Mouse (Mus musculus) neural tube, embryonic 15.5 days (tissue): ENCODE measurements around the gene Cacna1e. TPM values are rescaled to one million over a fixed set of nuclear protein-coding genes. Genes with fewer than 3 reads are reported as not detected.
A peak's percentile ranks its signal among the peaks of the same experiment; 100 is the strongest.

Source experiments
- ATAC-seq: fragments of 200-750 bp; cut with Nextera tagmentation; 2 replicates; pipeline ENCODE4 v1.8.0; 2017; ENCODE audit warnings: mild to moderate bottlenecking, moderate TSS enrichment, moderate library complexity; ENCODE audit not compliant: low FRiP score
- H3K27ac ChIP-seq: fragments of 300-500 bp; sonication (generic); replicated peaks from 2 replicates; pipeline ENCODE4 v1.5.1; 2015; ENCODE audit warnings: mild to moderate bottlenecking, inconsistent platforms
- H3K27me3 ChIP-seq: fragments of 300-500 bp; sonication (generic); replicated peaks from 2 replicates; pipeline ENCODE4 v1.6.1; 2015; ENCODE audit warnings: inconsistent platforms
- H3K36me3 ChIP-seq: fragments of 300-500 bp; sonication (generic); 2 replicates; pipeline ENCODE4 v1.6.1; 2015; ENCODE audit warnings: inconsistent platforms
- H3K4me1 ChIP-seq: fragments of 300-500 bp; sonication (generic); 2 replicates; pipeline ENCODE4 v1.6.1; 2015; ENCODE audit warnings: inconsistent platforms
- H3K4me2 ChIP-seq: fragments of 300-500 bp; sonication (generic); 2 replicates; pipeline ENCODE4 v1.6.1; 2015; ENCODE audit warnings: inconsistent platforms, mild to moderate bottlenecking, moderate library complexity
- H3K4me3 ChIP-seq: fragments of 300-500 bp; sonication (generic); replicated peaks from 2 replicates; pipeline ENCODE4 v1.5.1; 2015; ENCODE audit warnings: mild to moderate bottlenecking, inconsistent platforms
- H3K9ac ChIP-seq: fragments of 300-500 bp; sonication (generic); replicated peaks from 2 replicates; pipeline ENCODE4 v1.6.1; 2015; ENCODE audit warnings: mild to moderate bottlenecking, inconsistent platforms
- H3K9me3 ChIP-seq: fragments of 300-500 bp; sonication (generic); replicated peaks from 2 replicates; pipeline ENCODE4 v1.6.1; 2016; ENCODE audit warnings: inconsistent platforms
- WGBS: fragments of 180-500 bp; shearing (Covaris S2); methylation state at CpG from one replicate; pipeline ENCODE4 v1.1.7; 2015; ENCODE audit warnings: mixed read lengths; 5-methylcytosine and 5-hydroxymethylcytosine counted together
- polyA plus RNA-seq: library from polyadenylated mRNA; unstranded; fragments of >200 nt; fragmentation: Nextera tagmentation; extraction: Ambion mirVana; gene quantifications from 2 replicates; pipeline ENCODE4 v1.2.1, GENCODE M21; 2015

The Cacna1e gene
- polyA plus RNA-seq, 1 experiment from 2014 or later, result 17.1 TPM

DNA sequence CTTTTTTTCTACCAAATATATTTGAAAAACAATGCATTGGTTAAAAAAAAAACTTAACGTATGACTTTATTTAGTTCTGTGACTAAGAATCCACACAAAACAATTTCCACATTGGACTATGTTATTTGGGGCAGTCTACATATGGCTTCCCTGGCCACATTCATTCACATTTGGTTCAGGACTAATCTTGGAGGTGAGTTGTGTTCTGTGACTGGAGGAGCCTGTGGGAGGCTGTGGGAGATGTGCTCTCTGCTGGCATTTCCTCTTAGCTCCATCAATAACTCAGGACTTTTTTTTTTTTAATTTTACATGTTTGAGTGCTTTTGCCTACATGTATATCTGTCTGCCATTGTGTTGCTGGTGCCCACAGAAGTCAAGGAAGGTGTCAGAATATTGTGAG lies 281.8 kb downstream of the Cacna1e start:
- WGBS, result 96% methylated on average over 1 of the region's 1 CpGs
- no peak for ATAC-seq
- H3K4me1 ChIP-seq, result no peaks in the 10 kb centered on the region
- H3K27me3 ChIP-seq, result no peaks in the 10 kb centered on the region
- no peak overlapping the region for H3K9ac ChIP-seq
- no peak overlapping the region for H3K27ac ChIP-seq
- H3K4me2 ChIP-seq, result no peak overlapping the region
- H3K36me3 ChIP-seq, result no peaks in the 10 kb centered on the region
- no peak overlapping the region for H3K4me3 ChIP-seq
- H3K9me3 ChIP-seq, result no peaks in the 10 kb centered on the region

DNA sequence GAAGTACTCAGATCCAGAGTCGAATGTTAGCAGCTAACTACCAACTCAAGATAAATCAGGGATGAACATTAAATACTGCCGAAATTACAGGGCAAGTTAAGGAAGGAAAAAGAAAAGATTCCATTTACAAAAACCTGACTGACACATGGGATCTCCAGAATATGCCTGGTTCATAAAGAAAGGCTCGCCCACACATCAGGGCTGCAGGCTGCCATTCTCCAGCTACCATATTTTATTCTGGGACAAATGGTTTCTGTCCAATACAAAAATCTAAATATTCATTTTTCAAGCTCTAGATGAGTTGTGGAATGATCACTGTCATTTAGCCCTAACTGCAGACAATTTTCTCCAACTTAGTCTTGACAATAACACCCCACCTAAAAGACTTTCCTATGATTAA lies 301.8 kb downstream of the Cacna1e start:
- H3K4me1 ChIP-seq, result no peaks in the 10 kb centered on the region
- H3K4me2 ChIP-seq, result no peak overlapping the region
- H3K27ac ChIP-seq, result no peak overlapping the region
- H3K9me3 ChIP-seq, result no peaks in the 10 kb centered on the region
- 88% methylated on average over 3 of the region's 3 CpGs for WGBS
- no peaks in the 10 kb centered on the region for H3K36me3 ChIP-seq
- H3K9ac ChIP-seq, result no peak overlapping the region
- no peak for ATAC-seq
- H3K4me3 ChIP-seq, result no peak overlapping the region
- no peaks in the 10 kb centered on the region for H3K27me3 ChIP-seq

GRCm38 (mm10) chr1:154579929-154580328 lies 304.4 kb downstream of the Cacna1e start:
- no peak overlapping the region for H3K27ac ChIP-seq

DNA sequence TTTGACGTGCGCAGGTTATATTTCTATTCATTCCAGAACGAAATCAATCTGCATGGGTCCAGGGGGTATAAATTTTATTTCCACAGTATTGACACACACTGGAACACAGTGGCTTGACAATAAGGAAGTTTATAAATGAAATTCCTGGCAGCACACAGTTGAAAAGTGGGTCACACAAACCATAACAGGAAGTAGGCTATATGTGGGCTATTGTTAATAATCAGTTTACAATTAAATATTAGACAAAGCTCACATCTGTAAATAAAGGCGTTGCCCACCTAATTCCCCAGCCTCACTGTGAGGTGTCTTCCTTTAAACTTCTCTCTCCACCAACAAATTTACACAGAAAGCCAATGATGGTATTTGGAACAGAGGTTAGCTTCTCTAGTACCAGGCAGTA lies 305.6 kb downstream of the Cacna1e start:
- Histone ChIP-seq H3K36me3 (no peaks in the 10 kb centered on the region), H3K27ac (no peak overlapping the region), H3K4me2 (no peak overlapping the region), H3K9ac (no peak overlapping the region), H3K9me3 (no peaks in the 10 kb centered on the region), H3K4me3 (no peak overlapping the region), H3K4me1 (no peaks in the 10 kb centered on the region), H3K27me3 (no peaks in the 10 kb centered on the region)
- no peak for ATAC-seq
- whole genome bisulfite sequencing, result 77% methylated on average over 4 of the region's 4 CpGs

More at GRCm38 (mm10) chr1:154579929-154580328, 304.4 kb downstream of the Cacna1e start:
- Histone ChIP-seq H3K9ac (no peak overlapping the region), H3K4me3 (no peak overlapping the region), H3K4me2 (no peak overlapping the region), H3K36me3 (no peaks in the 10 kb centered on the region), H3K27me3 (no peaks in the 10 kb centered on the region), H3K4me1 (no peaks in the 10 kb centered on the region), H3K9me3 (no peaks in the 10 kb centered on the region)
- 74% methylated on average over 2 of the region's 2 CpGs for WGBS
- no peak for ATAC-seq

GRCm38 (mm10) chr1:154576418-154576817 lies 307.9 kb downstream of the Cacna1e start:
- no peak overlapping the region for H3K9ac ChIP-seq
- H3K27me3 ChIP-seq, result no peaks in the 10 kb centered on the region
- no peaks in the 10 kb centered on the region for H3K9me3 ChIP-seq
- no peaks in the 10 kb centered on the region for H3K4me1 ChIP-seq
- 70% methylated on average over 2 of the region's 2 CpGs for WGBS
- H3K4me3 ChIP-seq, result no peak overlapping the region
- ATAC-seq, result no peak
- no peak overlapping the region for H3K27ac ChIP-seq
- no peaks in the 10 kb centered on the region for H3K36me3 ChIP-seq
- no peak overlapping the region for H3K4me2 ChIP-seq

DNA sequence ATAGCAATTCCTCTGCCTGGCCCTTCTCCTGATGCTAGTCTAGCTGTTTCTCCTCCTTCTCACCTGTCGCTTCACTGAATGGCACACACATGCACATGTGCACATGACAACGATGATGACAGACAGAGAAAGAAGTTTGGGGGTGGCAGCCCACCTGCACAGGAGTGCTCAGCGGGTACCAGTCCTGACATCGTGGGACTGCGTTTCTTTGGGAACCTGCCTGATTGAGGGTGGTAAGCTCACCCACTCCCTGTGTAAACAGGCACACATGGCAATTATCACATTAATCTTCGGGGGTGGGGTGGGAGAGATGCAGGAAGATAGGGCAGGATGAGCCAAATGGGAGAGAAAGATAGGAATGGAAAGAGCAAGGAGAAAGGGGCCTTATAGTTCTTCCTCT lies 318.3 kb downstream of the Cacna1e start:
- Histone ChIP-seq H3K9me3 (no peaks in the 10 kb centered on the region), H3K27ac (no peak overlapping the region), H3K4me3 (no peak overlapping the region), H3K36me3 (no peaks in the 10 kb centered on the region), H3K4me1 (no peaks in the 10 kb centered on the region), H3K27me3 (no peaks in the 10 kb centered on the region), H3K9ac (no peak overlapping the region), H3K4me2 (no peak overlapping the region)
- no peak for ATAC-seq
- 88% methylated on average over 6 of the region's 6 CpGs for WGBS

DNA sequence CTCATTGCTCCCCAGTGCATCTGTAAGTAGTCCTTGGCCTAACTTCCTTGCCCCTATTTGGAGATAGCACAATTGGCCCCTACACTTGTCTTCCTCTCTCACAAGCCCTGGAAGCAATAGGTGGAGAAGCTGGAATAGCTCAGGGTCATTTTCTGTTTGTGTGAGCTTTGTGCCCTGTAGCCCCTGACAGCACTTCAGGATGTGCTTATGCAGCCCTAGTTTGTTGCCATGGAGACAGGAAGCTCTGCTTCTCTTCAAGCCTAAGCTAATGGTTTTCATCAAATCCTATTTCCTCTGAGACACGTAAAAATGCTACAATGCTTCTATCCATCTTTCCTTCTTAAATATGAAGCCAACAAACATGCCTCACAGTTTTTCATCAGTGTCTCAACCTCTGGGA lies 328.5 kb downstream of the Cacna1e start:
- H3K4me3 ChIP-seq, result no peak overlapping the region
- H3K36me3 ChIP-seq, result no peaks in the 10 kb centered on the region
- H3K4me1 ChIP-seq, result peaks cover 12% of the 10 kb centered on the region
- ATAC-seq, result peak; percentile 86
- H3K27ac ChIP-seq, result peak overlapping the region; percentile 60
- H3K9ac ChIP-seq, result no peak overlapping the region
- H3K4me2 ChIP-seq, result no peak overlapping the region
- H3K27me3 ChIP-seq, result no peaks in the 10 kb centered on the region
- no peaks in the 10 kb centered on the region for H3K9me3 ChIP-seq
- 33% methylated on average over 1 of the region's 1 CpGs for WGBS

DNA sequence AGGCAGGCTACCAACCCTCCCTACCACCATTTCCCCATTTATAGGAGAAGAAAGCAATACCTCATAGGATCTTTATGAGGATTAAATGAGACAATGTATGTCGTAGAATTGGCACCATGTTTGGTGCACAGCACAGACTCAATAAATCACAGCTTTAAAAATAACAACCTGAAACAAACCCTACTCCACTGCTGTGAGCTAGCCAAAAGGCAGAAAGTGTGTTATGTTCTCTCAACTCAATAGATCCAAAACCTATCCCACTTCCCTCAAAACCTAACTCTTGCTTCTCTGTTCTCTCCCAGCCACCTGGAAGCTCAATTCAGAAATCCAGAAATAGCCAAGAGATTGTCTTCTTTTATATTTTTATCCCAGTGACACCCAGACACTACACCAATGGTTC lies 331.2 kb downstream of the Cacna1e start:
- Histone ChIP-seq H3K27ac (no peak overlapping the region), H3K36me3 (no peaks in the 10 kb centered on the region), H3K9ac (no peak overlapping the region), H3K27me3 (no peaks in the 10 kb centered on the region), H3K9me3 (no peaks in the 10 kb centered on the region), H3K4me1 (peaks cover 12% of the 10 kb centered on the region), H3K4me2 (no peak overlapping the region), H3K4me3 (no peak overlapping the region)
- ATAC-seq, result no peak
- WGBS, result 55% methylated on average over 1 of the region's 1 CpGs

- H3K9ac ChIP-seq, result no peak overlapping the region
- no peak overlapping the region for H3K4me2 ChIP-seq
- ATAC-seq, result no peak
- H3K27ac ChIP-seq, result no peak overlapping the region
- H3K4me1 ChIP-seq, result peaks cover 13% of the 10 kb centered on the region
- no peak overlapping the region for H3K4me3 ChIP-seq
- no peaks in the 10 kb centered on the region for H3K36me3 ChIP-seq
- H3K9me3 ChIP-seq, result no peaks in the 10 kb centered on the region
- H3K27me3 ChIP-seq, result no peaks in the 10 kb centered on the region
Measured at GRCm38 (mm10) chr1:154537445-154537844, 346.9 kb downstream of the Cacna1e start.

- H3K27ac ChIP-seq, result no peak overlapping the region
- no peaks in the 10 kb centered on the region for H3K36me3 ChIP-seq
- H3K4me2 ChIP-seq, result no peak overlapping the region
- H3K9me3 ChIP-seq, result no peaks in the 10 kb centered on the region
- 77% methylated on average over 2 of the region's 2 CpGs for WGBS
- H3K4me1 ChIP-seq, result peaks cover 13% of the 10 kb centered on the region
- H3K27me3 ChIP-seq, result no peaks in the 10 kb centered on the region
- H3K9ac ChIP-seq, result no peak overlapping the region
- H3K4me3 ChIP-seq, result no peak overlapping the region
- ATAC-seq, result no peak
Measured at GRCm38 (mm10) chr1:154536763-154537162, 347.5 kb downstream of the Cacna1e start.

DNA sequence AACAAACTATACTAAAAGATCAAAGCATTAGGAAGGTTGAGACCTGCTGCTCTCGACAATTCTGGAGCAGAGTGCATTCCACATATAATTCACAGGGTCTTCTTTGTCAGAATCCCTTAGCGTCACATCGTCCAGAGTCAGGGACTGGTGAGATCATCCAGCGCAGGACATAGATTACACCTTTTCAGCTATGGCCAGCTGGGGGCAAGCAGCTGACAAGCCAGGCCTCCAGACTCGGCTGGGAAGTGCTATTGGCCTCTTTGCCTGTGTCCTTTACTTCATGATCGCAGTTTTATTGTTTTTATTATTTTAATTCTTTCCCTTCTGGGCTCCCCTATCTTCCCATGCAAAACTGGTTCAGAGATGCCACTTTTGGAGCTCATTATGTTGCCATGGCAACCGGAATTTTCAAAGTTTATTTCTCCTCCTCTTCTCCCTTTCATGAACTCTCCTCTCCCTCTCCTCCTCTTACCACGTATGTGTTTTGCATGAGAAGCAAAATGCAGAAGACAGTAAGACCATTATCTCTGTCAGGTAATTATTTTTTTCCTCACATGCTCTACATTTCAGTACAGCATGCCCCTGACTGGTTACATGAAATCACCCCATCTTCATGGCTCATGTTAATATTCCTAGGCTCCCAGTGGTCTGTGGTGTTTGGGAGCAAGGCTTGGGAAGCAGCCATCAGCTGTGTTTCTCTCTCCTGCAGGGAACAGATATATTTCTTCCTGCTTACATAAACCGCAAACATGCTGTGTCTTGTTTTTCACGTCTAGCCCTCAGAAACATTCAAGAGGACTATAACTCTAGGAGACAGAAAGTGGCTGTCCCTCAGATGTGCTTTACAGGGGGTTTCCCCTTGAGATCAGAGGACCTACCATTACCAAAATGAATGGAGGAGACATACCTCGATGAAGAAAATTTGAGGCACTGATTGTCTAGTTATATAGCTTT lies 351.0 kb downstream of the Cacna1e start:
- Histone ChIP-seq H3K27ac (peak overlapping the region; percentile 49), H3K27me3 (no peaks in the 10 kb centered on the region), H3K9ac (no peak overlapping the region), H3K4me1 (peaks cover 13% of the 10 kb centered on the region), H3K9me3 (no peaks in the 10 kb centered on the region), H3K4me2 (no peak overlapping the region), H3K4me3 (no peak overlapping the region), H3K36me3 (no peaks in the 10 kb centered on the region)
- peak; percentile 65 for ATAC-seq
- WGBS, result 58% methylated on average over 11 of the region's 11 CpGs

DNA sequence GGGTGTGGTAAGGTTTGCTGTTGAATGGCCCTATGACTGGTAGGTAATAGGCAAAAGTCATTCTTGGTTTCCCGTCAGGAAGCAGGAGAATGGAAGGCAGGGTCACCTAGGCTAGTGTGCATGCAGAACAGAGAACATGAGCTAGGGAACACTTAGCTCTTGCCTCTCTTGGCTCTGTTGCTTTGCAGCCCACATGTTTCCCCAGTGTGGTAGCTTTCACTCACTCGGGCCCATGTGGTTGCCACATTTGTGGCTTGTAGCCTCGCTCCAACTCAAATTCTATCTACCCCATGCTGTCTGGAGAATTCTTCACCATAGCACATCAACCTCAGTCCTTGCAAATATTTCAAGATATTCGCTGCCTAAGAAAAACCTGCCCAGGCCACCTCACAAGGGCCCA lies 354.6 kb downstream of the Cacna1e start:
- ATAC-seq, result no peak

More for the DNA sequence above, 354.6 kb downstream of the Cacna1e start:
- Histone ChIP-seq H3K27me3 (no peaks in the 10 kb centered on the region), H3K4me3 (no peak overlapping the region), H3K9me3 (no peaks in the 10 kb centered on the region), H3K36me3 (no peaks in the 10 kb centered on the region), H3K4me1 (peaks cover 16% of the 10 kb centered on the region), H3K4me2 (no peak overlapping the region), H3K9ac (no peak overlapping the region), H3K27ac (no peak overlapping the region)
- 91% methylated on average over 4 of the region's 4 CpGs for WGBS
